Mouse (Mus musculus) WW6 (cell line): ENCODE data around the gene Abcg8.

ENCODE experiments used
- DNase-seq: peaks from one replicate; pipeline ENCODE4 v3.0.0-alpha.2; 2013; ENCODE audit warnings: low read depth, low spot score

Gene Abcg8

GRCm38 (mm10) chr17:84658195-84658594 lies 17.9 kb upstream of the Abcg8 start:
- no peak for DNase-seq

- DNase-seq = no peak
These were observed 17.2 kb upstream of the Abcg8 start for GRCm38 (mm10) chr17:84658951-84659350.

GRCm38 (mm10) chr17:84665053-84665452 lies 11.0 kb upstream of the Abcg8 start:
- DNase-seq = no peak

- no peak for DNase-seq
These were observed 10.4 kb upstream of the Abcg8 start for GRCm38 (mm10) chr17:84665691-84666090.

DNA sequence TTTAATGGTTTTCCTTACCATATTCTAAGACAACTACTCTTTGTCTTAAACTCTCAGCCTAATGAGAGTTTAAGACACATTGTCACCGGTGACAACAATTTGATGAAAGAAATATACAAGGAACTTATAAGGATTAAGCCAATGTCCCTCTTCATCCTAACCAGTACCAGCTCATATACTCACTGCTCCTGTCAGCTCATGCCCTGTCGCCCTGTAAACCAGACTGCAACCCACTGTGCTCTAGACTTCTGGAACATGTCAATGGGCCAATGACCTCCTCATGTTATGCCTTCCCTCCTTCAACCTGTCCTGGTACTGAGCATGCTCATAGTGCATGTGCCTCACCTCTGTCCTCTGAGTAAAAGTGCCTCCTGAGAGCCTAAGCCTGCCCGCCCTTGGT lies 8.3 kb upstream of the Abcg8 start:
- DNase-seq = no peak

GRCm38 (mm10) chr17:84672376-84673369 lies 3.4 kb upstream of the Abcg8 start:
- DNase-seq = no peak

- no peak for DNase-seq
These were observed 2.1 kb upstream of the Abcg8 start for GRCm38 (mm10) chr17:84674048-84674447.

GRCm38 (mm10) chr17:84675204-84675603 lies 898 bp upstream of the Abcg8 start:
- no peak for DNase-seq

DNA sequence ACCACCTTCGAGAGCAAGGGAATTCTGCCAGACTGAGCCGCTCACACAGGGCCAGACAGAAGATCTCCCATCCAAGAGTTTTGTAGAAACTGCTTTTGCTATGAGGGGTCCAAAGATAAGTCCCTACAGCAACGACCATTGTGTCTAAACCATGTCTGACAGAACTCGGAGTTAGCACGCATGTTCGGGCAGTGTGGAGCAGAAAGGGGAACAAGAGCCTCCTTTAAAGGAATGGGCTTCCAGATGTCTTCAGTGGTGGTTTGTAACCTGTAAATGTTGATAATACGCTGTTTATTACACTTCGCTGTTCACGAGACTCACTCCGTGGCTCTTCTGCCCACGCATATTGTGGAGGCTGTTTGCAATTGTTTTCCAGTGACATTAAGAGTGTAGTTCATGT lies 1.5 kb downstream of the Abcg8 start:
- no peak for DNase-seq

DNA sequence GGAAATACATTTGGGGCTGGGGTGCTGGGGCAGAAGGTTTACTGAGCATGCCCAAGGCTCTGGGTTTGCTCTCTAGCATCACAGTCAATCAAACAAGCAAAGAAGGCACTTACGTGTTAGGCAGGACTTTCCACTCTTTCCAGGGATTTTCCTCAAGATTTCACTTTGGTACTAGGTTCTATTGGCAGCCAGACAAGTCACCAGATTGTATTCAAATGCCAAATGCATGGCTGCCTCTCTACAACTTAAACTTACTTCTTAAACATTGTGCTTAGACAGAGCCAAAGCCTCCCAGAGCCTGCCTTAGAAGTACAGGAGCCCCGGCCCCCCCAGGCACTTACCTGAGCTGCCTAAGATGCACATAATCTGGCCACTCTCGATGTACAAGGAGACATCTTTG lies 5.6 kb downstream of the Abcg8 start:
- DNase-seq = no peak

- no peak for DNase-seq
These were observed 6.9 kb downstream of the Abcg8 start, which contains the start of gene Abcg5 for GRCm38 (mm10) chr17:84682734-84683717. Abcg5 (minus strand) TSS chr17:84683011.

DNA sequence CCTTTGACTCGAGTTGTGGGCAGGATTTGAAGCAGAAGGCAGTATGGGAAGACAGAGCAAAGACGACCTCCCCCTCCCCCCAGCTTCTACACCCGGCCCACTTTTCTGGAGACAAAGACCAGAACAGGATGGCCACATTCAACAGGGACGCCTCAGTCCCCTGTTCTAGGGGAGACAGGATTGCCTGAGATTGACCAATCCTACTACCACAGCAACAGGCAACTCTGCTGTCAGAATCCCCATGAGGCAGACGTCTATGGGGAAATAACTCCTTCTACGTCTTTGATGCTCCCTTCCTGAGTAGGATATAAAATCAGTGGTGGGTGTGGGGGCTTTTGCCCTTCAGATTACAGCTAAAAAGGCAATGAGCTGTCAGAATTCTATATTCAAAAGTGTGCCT lies 8.2 kb downstream of the Abcg8 start:
- DNase-seq = no peak

DNA sequence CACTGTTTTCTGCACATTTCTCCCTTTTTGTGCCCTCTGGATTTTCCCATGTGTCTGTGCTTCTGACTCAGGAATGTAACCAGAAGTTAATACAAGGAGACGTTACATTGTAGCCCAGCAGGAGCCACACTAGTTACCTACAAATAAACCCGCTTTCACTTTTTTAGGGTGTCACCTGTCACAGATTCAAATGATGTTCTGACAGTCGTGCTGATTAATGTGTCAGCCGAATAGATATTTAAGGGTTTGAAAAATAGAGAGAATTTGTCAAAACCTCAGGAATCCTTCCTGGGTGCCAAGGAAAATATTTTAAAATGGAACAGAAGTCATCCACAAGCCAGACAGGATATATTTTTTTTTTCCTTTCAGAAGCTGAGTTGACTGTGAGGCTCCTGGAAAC lies 9.2 kb downstream of the Abcg8 start:
- DNase-seq = no peak

GRCm38 (mm10) chr17:84687994-84688393 lies 11.9 kb downstream of the Abcg8 start:
- no peak for DNase-seq

- DNase-seq = no peak
These were observed 12.7 kb downstream of the Abcg8 start for GRCm38 (mm10) chr17:84688834-84689233.

GRCm38 (mm10) chr17:84689316-84689715 lies 13.2 kb downstream of the Abcg8 start:
- no peak for DNase-seq

GRCm38 (mm10) chr17:84690111-84690510 lies 14.0 kb downstream of the Abcg8 start:
- no peak for DNase-seq

DNA sequence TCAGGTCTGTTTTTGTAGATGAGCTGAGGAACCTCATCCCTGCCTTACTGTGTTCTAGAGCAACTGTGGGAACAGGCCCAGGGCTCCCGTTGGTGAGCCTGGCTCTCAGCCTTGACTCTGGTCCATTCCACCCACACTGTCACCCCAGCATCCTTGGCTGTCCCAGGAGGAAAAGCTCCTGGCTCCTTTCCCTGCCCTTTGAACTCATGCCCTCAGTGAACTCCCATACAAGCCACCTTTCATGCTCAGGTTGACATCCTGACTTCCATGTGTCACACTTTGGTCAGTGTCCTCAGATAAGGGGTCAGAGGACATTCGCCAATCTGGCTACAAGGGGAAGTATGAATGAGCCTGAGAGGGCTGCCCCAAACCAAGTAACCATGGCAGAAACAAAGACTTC lies 17.6 kb downstream of the Abcg8 start:
- no peak for DNase-seq

- no peak for DNase-seq
These were observed 20.4 kb downstream of the Abcg8 start for GRCm38 (mm10) chr17:84696537-84696936.

GRCm38 (mm10) chr17:84698727-84699126 lies 22.6 kb downstream of the Abcg8 start:
- no peak for DNase-seq

DNA sequence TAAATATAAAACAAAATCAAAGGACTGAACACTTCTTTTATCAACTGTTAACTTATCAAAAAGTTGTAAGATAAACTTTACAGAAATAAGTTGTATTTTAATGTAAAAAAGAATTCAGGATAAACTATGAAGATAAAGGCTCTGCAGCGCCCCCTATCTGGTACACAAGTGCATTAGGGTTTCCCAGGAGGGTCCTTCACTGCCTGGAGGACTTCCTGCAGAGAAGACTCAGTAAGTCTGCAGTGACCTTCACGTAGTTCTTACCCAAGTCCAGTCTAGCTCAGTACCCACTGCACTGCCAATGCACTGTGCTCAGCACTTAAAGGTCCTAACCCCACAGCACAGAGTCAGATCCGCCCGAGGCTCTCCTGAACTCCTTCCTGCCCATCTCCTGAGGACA lies 31.3 kb downstream of the Abcg8 start:
- no peak for DNase-seq

DNA sequence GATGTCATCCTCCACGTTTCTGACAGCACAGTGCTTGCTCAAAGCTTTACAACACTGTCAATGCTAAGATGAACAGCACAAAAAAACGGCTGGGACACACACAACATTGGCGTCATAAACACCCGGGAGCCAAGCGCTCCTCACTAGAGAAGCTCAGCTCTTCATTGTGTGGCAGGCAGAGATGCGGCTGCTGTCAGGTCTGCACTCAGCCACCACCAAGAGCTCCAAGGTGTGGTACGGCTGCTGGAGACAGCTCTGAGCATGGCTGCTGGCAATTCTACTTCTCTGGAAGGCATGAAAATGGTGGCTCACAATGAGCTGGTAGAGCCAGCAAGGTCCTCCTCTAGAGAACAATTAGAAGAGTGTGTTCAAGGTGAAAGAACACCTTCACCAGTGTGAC lies 32.7 kb downstream of the Abcg8 start:
- no peak for DNase-seq
